Mouse (Mus musculus): ENCODE measurements around the gene Ikbip.

GRCm38 (mm10) chr10:91082550-91083392, at the start of gene Ikbip, which contains the start of gene Apaf1:
- TF ChIP-seq EP300 (IDR thresholded peaks at IDR 0.05; ENCODE audit: low read depth) (no peak), CTCF (IDR thresholded peaks at IDR 0.05; ENCODE audit: low read depth) (no peak)

Data from heart, postnatal 0 days (tissue).